Mouse (Mus musculus) c-Kit-positive CD71-negative TER-119-negative erythroid progenitor cells, embryonic 14.5 days (primary cell): Measurements from ENCODE around the gene Acvrl1.
A peak's percentile ranks its signal among the peaks of the same experiment; 100 is the strongest.

Experiments
- DNase-seq: peaks from one replicate; pipeline ENCODE4 v3.0.0-alpha.2; 2013; ENCODE audit warnings: low read depth

Acvrl1 gene

GRCm38 (mm10) chr15:101128181-101129089 is at the start of gene Acvrl1:
Gene Acvrl1, plus strand, starts transcription at chr15:101128522.
- DNase-seq = no peak

- DNase-seq = no peak
Measured at GRCm38 (mm10) chr15:101078731-101079156, 49.6 kb upstream of the Acvrl1 start.

- no peak for DNase-seq
Measured at GRCm38 (mm10) chr15:101080031-101080520, 48.2 kb upstream of the Acvrl1 start.

GRCm38 (mm10) chr15:101081035-101081548 is 47.2 kb upstream of the Acvrl1 start:
- no peak for DNase-seq

- DNase-seq = no peak
Measured at GRCm38 (mm10) chr15:101082236-101082635, 46.1 kb upstream of the Acvrl1 start.

- DNase-seq = no peak
Measured at GRCm38 (mm10) chr15:101084499-101084898, 43.8 kb upstream of the Acvrl1 start.

GRCm38 (mm10) chr15:101086451-101086850 is 41.9 kb upstream of the Acvrl1 start:
- no peak for DNase-seq

GRCm38 (mm10) chr15:101086956-101087355 is 41.4 kb upstream of the Acvrl1 start:
- no peak for DNase-seq

GRCm38 (mm10) chr15:101088291-101088690 is 40.0 kb upstream of the Acvrl1 start:
- no peak for DNase-seq

- no peak for DNase-seq
Measured at GRCm38 (mm10) chr15:101091551-101091950, 36.8 kb upstream of the Acvrl1 start.

GRCm38 (mm10) chr15:101092121-101092828 is 36.0 kb upstream of the Acvrl1 start:
- no peak for DNase-seq

GRCm38 (mm10) chr15:101092829-101093648 is 35.3 kb upstream of the Acvrl1 start:
- no peak for DNase-seq

GRCm38 (mm10) chr15:101093988-101094387 is 34.3 kb upstream of the Acvrl1 start:
- DNase-seq = no peak

- no peak for DNase-seq
Measured at GRCm38 (mm10) chr15:101094979-101095378, 33.3 kb upstream of the Acvrl1 start.

GRCm38 (mm10) chr15:101095392-101095791 is 32.9 kb upstream of the Acvrl1 start:
- no peak for DNase-seq

GRCm38 (mm10) chr15:101097985-101098651 is 30.2 kb upstream of the Acvrl1 start:
- DNase-seq = no peak

GRCm38 (mm10) chr15:101100996-101101395 is 27.3 kb upstream of the Acvrl1 start:
- no peak for DNase-seq

GRCm38 (mm10) chr15:101103605-101104304 is 24.6 kb upstream of the Acvrl1 start:
- no peak for DNase-seq

GRCm38 (mm10) chr15:101105496-101105994 is 22.8 kb upstream of the Acvrl1 start:
- peak; percentile 57 for DNase-seq

GRCm38 (mm10) chr15:101106011-101106410 is 22.3 kb upstream of the Acvrl1 start:
- no peak for DNase-seq
